Mouse (Mus musculus) cerebellum, adult 11 months (tissue): ENCODE measurements around the gene Krt7.

Experiments used
- DNase-seq: peaks from one replicate; pipeline ENCODE4 v3.0.0; 2022

Gene Krt7

DNA sequence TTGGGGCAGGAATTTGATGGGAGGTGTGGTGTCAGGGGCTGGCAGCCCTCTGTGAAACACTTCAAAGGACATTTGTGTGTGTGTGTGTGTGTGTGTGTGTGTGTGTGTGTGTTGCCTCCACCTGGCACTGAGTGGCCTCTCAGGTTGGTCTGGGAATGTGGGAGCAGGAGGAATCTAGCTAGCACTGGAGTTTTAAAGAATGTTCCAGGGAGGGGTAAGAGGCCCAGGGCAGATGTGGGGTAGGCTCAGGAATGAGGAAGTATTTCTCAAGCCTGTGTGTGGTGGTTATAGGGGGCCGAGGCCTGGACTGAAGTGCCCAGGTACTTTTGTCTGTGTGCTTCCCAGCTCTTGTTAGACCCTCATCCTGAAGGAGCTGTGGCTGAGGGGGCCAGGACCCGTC lies at the start of gene Krt7:
TSS of gene Krt7 (plus strand) at position 269 of the 400 bp plus-strand sequence.
- no peak for DNase-seq

GRCm38 (mm10) chr15:101362393-101363010 lies 48.3 kb upstream of the Krt7 start:
- DNase-seq: no peak

DNA sequence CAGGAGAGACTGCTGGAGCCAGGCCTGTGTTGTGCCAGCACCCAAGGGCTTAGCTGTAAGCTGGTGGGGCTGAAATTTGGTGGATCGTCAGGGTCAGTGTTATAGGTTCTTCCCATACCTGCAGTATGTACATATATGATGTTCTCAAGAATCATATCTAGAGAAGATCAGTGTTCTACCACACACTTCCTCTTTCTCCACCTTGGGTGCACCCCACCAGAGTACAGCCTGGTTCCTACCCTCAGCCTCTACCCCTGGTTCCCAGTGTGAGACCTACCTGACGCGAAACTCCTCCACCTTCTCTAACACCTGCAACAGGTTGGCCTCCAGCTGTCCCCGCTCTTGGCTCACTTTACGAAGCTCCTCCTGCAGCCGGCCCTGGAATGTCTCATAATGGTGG lies 46.9 kb upstream of the Krt7 start:
- DNase-seq: no peak

DNA sequence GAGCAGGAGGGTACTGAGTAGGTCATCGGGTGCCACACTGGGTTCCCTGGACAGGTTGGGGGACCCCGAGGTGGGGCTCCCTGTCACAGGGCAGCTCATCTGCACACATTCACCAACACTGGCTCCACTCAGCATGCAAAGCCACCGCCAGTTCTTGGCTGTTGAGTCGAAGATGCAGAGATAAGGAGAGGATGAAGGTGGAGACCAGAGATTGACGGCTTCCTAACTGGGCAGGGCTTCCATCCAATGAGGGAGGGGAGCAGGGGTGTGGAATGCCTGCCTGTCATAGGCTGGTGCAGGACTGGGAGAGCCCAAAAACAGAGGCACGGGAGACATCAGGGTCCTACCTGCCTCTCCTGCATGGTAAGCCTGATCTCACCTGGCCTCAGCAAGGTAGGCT lies 46.4 kb upstream of the Krt7 start:
- DNase-seq: no peak

GRCm38 (mm10) chr15:101364891-101365671 lies 45.8 kb upstream of the Krt7 start:
- DNase-seq: no peak

DNA sequence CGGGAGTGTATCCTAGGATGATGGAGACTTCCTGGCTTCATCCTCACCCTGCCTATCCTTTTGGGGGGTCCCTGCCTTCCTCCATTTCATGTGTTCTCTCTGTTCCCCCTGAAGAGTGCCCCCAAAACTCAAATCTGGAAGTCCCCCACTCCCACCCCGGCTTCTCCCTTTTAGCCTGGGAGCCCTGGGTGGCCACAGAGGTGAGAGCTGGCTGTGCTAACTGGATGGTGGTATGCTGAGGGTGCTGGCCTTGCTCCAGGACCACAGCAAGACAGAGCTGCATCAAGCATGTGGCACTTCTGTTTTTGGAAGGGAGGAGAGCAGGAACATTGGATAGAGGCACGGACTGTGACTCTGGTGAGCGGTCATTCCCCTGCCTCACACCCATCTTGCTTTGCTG lies 45.1 kb upstream of the Krt7 start:
- no peak for DNase-seq

DNA sequence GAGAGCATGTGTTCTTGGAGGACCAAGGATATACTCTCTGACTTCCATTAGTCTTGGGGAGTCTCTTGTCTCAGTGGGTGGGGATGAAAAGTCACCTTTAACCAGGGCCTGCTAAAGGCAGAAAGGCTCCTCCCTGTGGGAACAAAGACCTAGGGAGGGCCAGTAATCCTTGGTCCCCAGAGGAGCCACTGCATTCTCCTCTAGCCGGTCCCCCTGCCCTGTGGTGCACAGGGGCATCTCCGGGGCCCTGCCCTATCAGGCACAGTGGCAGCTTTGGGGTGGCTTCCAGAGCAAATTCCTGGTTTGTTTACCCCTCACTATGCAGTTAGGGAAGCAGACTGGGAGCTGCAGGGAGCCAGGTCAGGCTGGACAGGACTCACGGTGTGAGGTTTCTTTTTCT lies 44.4 kb upstream of the Krt7 start:
- DNase-seq: no peak

DNA sequence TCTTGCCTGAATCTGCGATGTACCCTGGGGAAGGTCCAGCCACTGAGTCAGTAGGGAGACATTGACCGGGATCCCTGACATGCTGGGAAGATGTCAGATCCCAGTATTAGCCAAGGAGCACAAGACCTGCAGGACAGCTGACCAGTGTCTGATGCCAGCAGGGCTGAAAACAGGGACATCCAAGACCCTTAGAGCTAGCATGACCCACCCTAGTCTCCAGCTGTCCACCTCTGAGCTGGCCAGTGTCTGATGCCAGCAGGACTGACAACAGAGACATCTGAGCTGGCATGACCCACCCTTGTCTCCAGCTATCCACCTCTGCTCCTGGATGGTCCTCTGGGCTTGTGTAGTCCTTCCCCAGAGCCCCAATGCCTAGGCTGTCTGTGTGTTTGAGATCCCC lies 43.9 kb upstream of the Krt7 start:
- no peak for DNase-seq

GRCm38 (mm10) chr15:101367497-101367896 lies 43.3 kb upstream of the Krt7 start:
- DNase-seq: no peak

GRCm38 (mm10) chr15:101368015-101368414 lies 42.8 kb upstream of the Krt7 start:
- no peak for DNase-seq

GRCm38 (mm10) chr15:101368502-101369381 lies 42.1 kb upstream of the Krt7 start:
- DNase-seq: no peak

GRCm38 (mm10) chr15:101369382-101370100 lies 41.3 kb upstream of the Krt7 start:
- DNase-seq: no peak

- DNase-seq: no peak
Measured at GRCm38 (mm10) chr15:101370101-101370911, 40.5 kb upstream of the Krt7 start, which contains the start of gene Krt80. Gene Krt80, minus strand, starts transcription at chr15:101370162.

DNA sequence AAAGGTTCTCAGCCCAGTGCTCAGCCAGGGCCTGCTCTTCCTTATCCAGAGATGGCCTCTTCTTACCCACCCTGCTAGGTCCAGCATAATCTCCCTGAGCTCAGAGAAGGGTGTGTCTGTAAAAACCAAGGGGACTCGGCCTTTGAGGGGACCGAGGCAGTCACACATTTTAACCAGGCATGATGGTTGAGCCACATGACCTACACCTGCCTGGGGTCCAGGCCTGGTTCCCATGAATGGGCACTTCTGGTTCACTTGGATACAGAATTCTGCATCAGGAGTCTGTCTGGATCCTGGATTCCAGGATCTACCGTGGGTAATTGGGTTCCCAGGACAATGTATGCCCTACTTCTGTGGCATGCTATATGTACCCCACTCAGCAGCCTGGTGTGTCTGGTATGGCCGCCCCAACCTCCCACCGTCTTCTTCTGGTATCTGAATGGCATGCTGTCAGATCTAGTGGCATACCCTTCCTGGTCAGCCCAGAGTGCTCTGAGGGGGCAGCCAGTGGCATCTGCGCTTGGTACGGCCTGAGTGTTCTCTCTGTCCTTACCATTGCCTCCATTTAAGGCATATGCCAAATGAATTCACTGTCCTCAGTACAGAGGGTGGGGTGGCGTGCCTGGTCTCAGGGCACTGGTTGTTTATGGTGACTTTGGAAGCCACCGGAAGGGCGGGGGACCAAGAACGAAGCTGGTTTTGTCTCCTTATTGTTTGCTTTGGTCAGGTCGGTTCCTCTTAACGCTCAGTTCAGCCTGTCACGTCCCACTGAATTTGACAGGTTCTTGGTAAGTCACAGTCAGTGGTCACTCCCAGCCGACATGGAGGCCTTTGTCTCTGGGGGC lies 39.5 kb upstream of the Krt7 start:
- no peak for DNase-seq

DNA sequence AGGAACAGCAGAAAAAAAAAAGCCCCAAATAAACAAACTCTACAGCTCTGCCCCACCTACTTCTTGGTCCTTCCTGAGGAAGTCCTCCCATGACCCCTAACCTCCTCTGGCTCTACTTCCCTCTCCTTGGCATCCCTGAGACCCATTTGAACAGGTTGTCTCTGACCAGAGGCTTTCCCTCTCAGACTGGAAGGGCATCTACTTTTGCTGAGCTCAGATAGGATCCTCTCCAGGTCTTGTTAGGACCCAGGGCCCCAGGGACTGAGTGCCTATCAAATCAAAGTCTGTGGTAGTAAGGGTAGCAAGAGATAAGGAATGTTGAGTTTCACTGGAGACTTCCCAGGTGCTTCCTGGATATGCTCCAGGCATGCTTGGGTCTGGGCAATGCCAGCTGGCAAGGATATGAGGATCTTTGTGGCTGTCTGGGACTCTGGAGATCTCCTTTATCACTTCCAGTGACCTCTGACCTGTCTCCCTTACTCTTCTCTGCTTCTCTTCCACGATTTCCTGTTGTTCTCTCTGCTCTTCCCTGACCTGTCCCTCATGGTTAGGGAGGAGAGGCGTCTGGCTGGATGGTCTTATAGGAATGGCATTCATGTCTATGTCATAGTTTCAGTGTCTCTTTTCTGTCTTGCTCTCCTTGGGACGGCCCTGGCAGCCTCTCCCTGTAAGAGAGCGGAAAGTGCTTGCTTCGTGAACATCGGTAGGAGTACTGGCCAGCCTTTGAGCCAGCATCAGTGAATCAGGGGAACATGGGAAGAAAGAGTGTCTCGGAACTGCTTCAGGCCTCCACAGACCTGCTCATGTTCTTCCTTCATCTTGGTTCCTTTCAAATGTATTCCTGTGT lies 38.5 kb upstream of the Krt7 start:
- no peak for DNase-seq

DNA sequence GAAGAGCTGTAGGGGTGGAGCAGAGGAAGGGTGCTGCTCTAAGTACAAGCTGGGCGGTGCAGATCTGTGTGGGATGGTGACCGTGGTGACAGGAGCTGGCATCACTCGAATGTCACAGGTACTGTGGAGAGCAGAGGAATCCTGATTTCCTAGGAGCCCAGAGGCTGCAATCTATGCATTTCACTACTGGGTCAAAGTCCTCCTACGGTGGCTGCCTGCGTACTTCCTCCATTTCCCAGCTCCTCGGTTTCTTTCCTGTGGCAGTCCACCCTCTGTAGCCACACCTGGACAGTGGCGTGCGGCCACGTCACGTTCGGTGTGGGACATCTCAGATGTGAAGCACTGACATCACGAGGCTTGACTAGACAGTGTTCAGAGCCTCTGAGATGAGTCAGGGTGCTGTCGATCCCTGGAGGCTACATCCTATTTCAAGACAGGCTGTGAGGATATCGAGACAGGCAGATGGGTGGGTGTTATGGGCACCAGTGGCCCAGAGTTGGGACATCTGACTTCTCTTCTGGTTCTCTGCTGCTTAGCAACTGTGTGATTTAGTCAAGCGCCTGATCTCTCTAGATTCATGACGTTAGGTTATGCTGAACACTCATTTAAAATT lies 37.5 kb upstream of the Krt7 start:
- DNase-seq: no peak

DNA sequence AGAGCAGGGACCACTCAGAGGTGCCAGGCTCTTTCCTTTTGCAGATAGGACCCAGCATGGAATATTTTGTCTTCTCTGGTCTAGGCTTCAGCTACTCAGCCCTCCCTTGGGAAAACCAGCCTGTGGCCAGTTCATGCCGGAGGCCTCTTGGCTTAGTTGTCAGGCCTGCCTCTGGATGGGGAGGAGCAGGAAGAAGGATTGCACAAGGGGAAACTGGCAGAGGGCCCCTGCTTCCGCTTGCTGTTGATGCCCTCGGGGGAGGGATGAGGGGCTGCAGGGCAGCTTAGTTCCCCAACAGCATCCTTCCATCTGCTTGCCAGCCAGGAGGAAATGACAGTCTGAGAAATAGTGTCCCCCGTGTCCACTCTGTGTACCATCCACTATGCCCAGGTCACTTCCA lies 36.0 kb upstream of the Krt7 start:
- no peak for DNase-seq

DNA sequence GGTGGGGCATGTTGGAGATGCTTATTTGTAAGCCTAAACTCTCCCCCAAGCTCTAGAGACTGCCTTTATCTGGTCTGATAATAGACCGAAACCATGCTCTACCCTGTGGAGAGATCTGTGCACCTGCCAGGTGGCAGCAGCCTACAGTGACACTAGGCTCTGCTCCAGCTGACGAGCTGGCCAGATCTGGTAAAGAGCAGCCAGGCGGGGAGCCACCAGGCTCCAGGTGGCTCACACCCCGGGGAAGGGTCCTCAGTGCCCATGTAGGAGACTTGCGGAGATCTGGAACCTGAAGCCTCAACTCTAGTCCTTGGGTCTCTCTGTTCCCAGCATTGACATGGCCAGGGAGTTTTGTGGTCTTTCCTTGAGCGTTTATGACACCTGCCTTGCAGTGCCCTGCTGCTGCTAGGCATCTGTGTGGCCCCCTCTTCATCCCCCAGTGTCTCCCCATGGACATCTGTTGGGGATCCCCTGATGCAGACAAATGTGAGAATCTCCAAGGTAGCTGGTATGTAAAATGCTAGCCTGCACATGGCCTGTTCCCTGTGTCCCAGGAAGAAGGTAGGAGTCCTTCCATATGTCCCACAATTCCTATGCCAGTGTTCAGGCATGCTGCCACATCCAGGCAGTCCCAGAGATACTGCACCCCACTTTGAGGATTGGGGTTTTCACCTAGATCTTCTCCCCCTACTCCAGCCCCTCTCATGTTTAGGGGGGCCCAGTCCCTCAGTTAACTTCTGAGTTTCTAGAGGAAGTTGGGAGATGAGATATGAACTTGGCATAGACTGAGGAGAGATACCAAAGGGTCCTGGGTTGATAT lies 34.7 kb upstream of the Krt7 start:
- DNase-seq: peak; percentile 63

GRCm38 (mm10) chr15:101376776-101377061 lies 34.1 kb upstream of the Krt7 start:
- DNase-seq: no peak
